Mouse (Mus musculus) lung, adult 2 months (tissue): Measurements from ENCODE around the gene Exph5.

Experiments used
- CTCF ChIP-seq: fragments of 200-500 bp; IDR thresholded peaks from 2 replicates; pipeline ENCODE4 v1.5.1; 2011; ENCODE audit warnings: mild to moderate bottlenecking, low read length, control low read depth; ENCODE audit not compliant: insufficient read depth
- POLR2A ChIP-seq: fragments of 200-500 bp; IDR thresholded peaks from 2 replicates; pipeline ENCODE4 v1.6.1; 2011; ENCODE audit warnings: low read depth, mild to moderate bottlenecking, control low read depth, low read length, borderline replicate concordance; ENCODE audit errors: extremely low read depth

- TF ChIP-seq CTCF (no peak), POLR2A (no peak)
Measured at GRCm38 (mm10) chr9:53353161-53353560, 51.7 kb downstream of the Exph5 start.
